Mouse (Mus musculus) liver, embryonic 13.5 days (tissue): ENCODE results near the gene Jpt2. TPM values are rescaled to one million over a fixed set of nuclear protein-coding genes. Genes with fewer than 3 reads are reported as not detected.

Source experiments
- ATAC-seq: fragments of 200-750 bp; cut with Nextera tagmentation; 2 replicates; pipeline ENCODE4 v1.8.0; 2017; ENCODE audit warnings: low read depth, mild to moderate bottlenecking, moderate number of reproducible peaks, moderate library complexity
- DNase-seq: peaks from one replicate; pipeline ENCODE4 v3.0.0; 2022
- H3K27ac ChIP-seq: fragments of 300-500 bp; sonication (generic); 2 replicates; pipeline ENCODE4 v1.5.1; 2015; ENCODE audit warnings: moderate library complexity, mild to moderate bottlenecking, inconsistent platforms
- H3K27me3 ChIP-seq: fragments of 300-500 bp; sonication (generic); 2 replicates; pipeline ENCODE4 v1.6.1; 2015; ENCODE audit warnings: mild to moderate bottlenecking, inconsistent platforms
- H3K36me3 ChIP-seq: fragments of 300-500 bp; sonication (generic); 2 replicates; pipeline ENCODE4 v1.6.1; 2015; ENCODE audit warnings: mild to moderate bottlenecking, inconsistent platforms
- H3K4me1 ChIP-seq: fragments of 300-500 bp; sonication (generic); replicated peaks from 2 replicates; pipeline ENCODE4 v1.6.1; 2015; ENCODE audit warnings: inconsistent platforms
- H3K4me2 ChIP-seq: fragments of 300-500 bp; sonication (generic); 2 replicates; pipeline ENCODE4 v1.6.1; 2015; ENCODE audit warnings: inconsistent platforms, mild to moderate bottlenecking, moderate library complexity
- H3K4me3 ChIP-seq: fragments of 300-500 bp; sonication (generic); replicated peaks from 2 replicates; pipeline ENCODE4 v1.5.1; 2015; ENCODE audit warnings: mild to moderate bottlenecking, inconsistent platforms
- H3K9ac ChIP-seq: fragments of 300-500 bp; sonication (generic); 2 replicates; pipeline ENCODE4 v1.6.1; 2015; ENCODE audit warnings: mild to moderate bottlenecking, inconsistent platforms
- H3K9me3 ChIP-seq: fragments of 300-500 bp; sonication (generic); replicated peaks from 2 replicates; pipeline ENCODE4 v1.6.1; 2016; ENCODE audit warnings: inconsistent platforms
- WGBS: fragments of 180-500 bp; shearing (Covaris S2); methylation state at CpG from one replicate; pipeline ENCODE4 v1.1.7; 2015; ENCODE audit not compliant: insufficient replicate concordance; 5-methylcytosine and 5-hydroxymethylcytosine counted together
- polyA plus RNA-seq: library from polyadenylated mRNA; unstranded; fragments of >200 nt; fragmentation: Nextera tagmentation; extraction: Ambion mirVana; gene quantifications from 2 replicates; pipeline ENCODE4 v1.2.1, GENCODE M21; 2015

Gene Jpt2
- polyA plus RNA-seq, 1 experiment from 2014 or later = 75.1 TPM

- Histone ChIP-seq H3K36me3 (peaks cover 73% of the 10 kb centered on the region), H3K4me1 (peaks cover 57% of the 10 kb centered on the region), H3K27ac (peak within 1 kb of the TSS; percentile 90), H3K9ac (peak within 1 kb of the TSS; percentile 95), H3K4me3 (peak within 1 kb of the TSS; percentile 95), H3K9me3 (no peaks in the 10 kb centered on the region), H3K27me3 (no peaks in the 10 kb centered on the region), H3K4me2 (peak within 1 kb of the TSS; percentile 96)
- DNase-seq (peak; percentile 70), ATAC-seq (peak; percentile 59)
- WGBS = under 1% methylated on average over 61 of the region's 62 CpGs
Measured at GRCm38 (mm10) chr17:24894995-24895547, 65.4 kb downstream of the Jpt2 start, which contains the start of the genes Eme2 and Mrps34. TSS of gene Eme2 (minus strand) at chr17:24895087. TSS of gene Mrps34 (plus strand) at chr17:24895116.

GRCm38 (mm10) chr17:24894061-24894994 lies 66.2 kb downstream of the Jpt2 start:
- DNase-seq = no peak
- WGBS = 6% methylated on average over 31 of the region's 31 CpGs
- Histone ChIP-seq H3K9ac (peak overlapping the region; percentile 95), H3K4me3 (peak overlapping the region; percentile 95), H3K27ac (peak overlapping the region; percentile 90), H3K4me2 (peak overlapping the region; percentile 96), H3K4me1 (peaks cover 62% of the 10 kb centered on the region), H3K27me3 (no peaks in the 10 kb centered on the region), H3K36me3 (peaks cover 73% of the 10 kb centered on the region), H3K9me3 (no peaks in the 10 kb centered on the region)
- ATAC-seq = peak; percentile 26

- ATAC-seq (no peak), DNase-seq (no peak)
- peak overlapping the region; percentile 95 for H3K4me3 ChIP-seq
- WGBS = 94% methylated on average over 2 of the region's 2 CpGs
- H3K9ac ChIP-seq = peak overlapping the region; percentile 95
- no peaks in the 10 kb centered on the region for H3K27me3 ChIP-seq
- H3K4me2 ChIP-seq = peak overlapping the region; percentile 96
- H3K9me3 ChIP-seq = no peaks in the 10 kb centered on the region
- H3K27ac ChIP-seq = 0 out of 2 replicates have a peak overlapping the region, but pooled peaks have one; percentile 90
- peaks cover 66% of the 10 kb centered on the region for H3K4me1 ChIP-seq
- H3K36me3 ChIP-seq = peaks cover 73% of the 10 kb centered on the region
Measured at GRCm38 (mm10) chr17:24893276-24893675, 67.2 kb downstream of the Jpt2 start.

- H3K4me1 ChIP-seq = peaks cover 66% of the 10 kb centered on the region
- 84% methylated on average over 12 of the region's 12 CpGs for WGBS
- peaks cover 68% of the 10 kb centered on the region for H3K36me3 ChIP-seq
Measured at GRCm38 (mm10) chr17:24892785-24893184, 67.7 kb downstream of the Jpt2 start.

GRCm38 (mm10) chr17:24891321-24891720 lies 69.2 kb downstream of the Jpt2 start:
- Histone ChIP-seq H3K9me3 (no peaks in the 10 kb centered on the region), H3K27me3 (no peaks in the 10 kb centered on the region), H3K4me1 (peaks cover 62% of the 10 kb centered on the region), H3K27ac (peak overlapping the region; percentile 48; the same call in 1 of the 2 replicates), H3K4me3 (no peak overlapping the region), H3K36me3 (peaks cover 57% of the 10 kb centered on the region), H3K4me2 (no peak overlapping the region), H3K9ac (no peak overlapping the region)
- WGBS = 87% methylated on average over 13 of the region's 13 CpGs
- DNase-seq = no peak
- no peak for ATAC-seq

More at GRCm38 (mm10) chr17:24892785-24893184, 67.7 kb downstream of the Jpt2 start:
- Histone ChIP-seq H3K9ac (no peak overlapping the region), H3K4me2 (no peak overlapping the region; the same call in 1 of the 2 replicates), H3K27ac (0 out of 2 replicates have a peak overlapping the region, but pooled peaks have one; percentile 1), H3K27me3 (no peaks in the 10 kb centered on the region), H3K4me3 (no peak overlapping the region), H3K9me3 (no peaks in the 10 kb centered on the region)
- DNase-seq (no peak), ATAC-seq (no peak)

GRCm38 (mm10) chr17:24890151-24891092 lies 70.1 kb downstream of the Jpt2 start:
- Histone ChIP-seq H3K4me3 (no peak overlapping the region), H3K27ac (peak overlapping the region; percentile 40), H3K4me2 (no peak overlapping the region), H3K27me3 (no peaks in the 10 kb centered on the region), H3K4me1 (peaks cover 57% of the 10 kb centered on the region), H3K36me3 (peaks cover 57% of the 10 kb centered on the region), H3K9me3 (no peaks in the 10 kb centered on the region), H3K9ac (0 out of 2 replicates have a peak overlapping the region, but pooled peaks have one; percentile 31)
- WGBS = 85% methylated on average over 19 of the region's 19 CpGs
- no peak for ATAC-seq
- DNase-seq = no peak

GRCm38 (mm10) chr17:24888862-24889261 lies 71.6 kb downstream of the Jpt2 start:
- H3K9ac ChIP-seq = peak overlapping the region; percentile 98; the same call in 1 of the 2 replicates
- H3K4me1 ChIP-seq = peaks cover 64% of the 10 kb centered on the region
- peak overlapping the region; percentile 99 for H3K4me3 ChIP-seq
- peak overlapping the region; percentile 93 for H3K27ac ChIP-seq
- H3K27me3 ChIP-seq = no peaks in the 10 kb centered on the region
- peak overlapping the region; percentile 93 for H3K4me2 ChIP-seq
- peaks cover 69% of the 10 kb centered on the region for H3K36me3 ChIP-seq
- 75% methylated on average over 3 of the region's 3 CpGs for WGBS
- DNase-seq (no peak), ATAC-seq (no peak)
- no peaks in the 10 kb centered on the region for H3K9me3 ChIP-seq

Other genes with a start within 250 kb of the Jpt2 start
- gene Rnf151, start 242.6 kb downstream of the Jpt2 start, polyA plus RNA-seq = 0.10 TPM in 1 of 2 replicates, not detected in the other
- 1,350 and 1,469 TPM in 2 replicates for gene Rps2, start 242.6 kb downstream of the Jpt2 start, polyA plus RNA-seq
- 206 and 216 TPM in 2 replicates for gene Ndufb10, start 236.2 kb downstream of the Jpt2 start, polyA plus RNA-seq
- gene Rpl3l, start 232.9 kb downstream of the Jpt2 start, polyA plus RNA-seq = 0.10 TPM in 1 of 2 replicates, not detected in the other
- gene Msrb1, start 224.0 kb downstream of the Jpt2 start, polyA plus RNA-seq = 21.3 and 21.8 TPM in 2 replicates
- not detected in 2 replicates for gene Hs3st6, start 207.7 kb downstream of the Jpt2 start, polyA plus RNA-seq
- gene Meiob, start 156.4 kb downstream of the Jpt2 start, polyA plus RNA-seq = 1.5 and 1.6 TPM in 2 replicates
- gene Hagh, start 120.5 kb downstream of the Jpt2 start, polyA plus RNA-seq = 79.5 and 83.1 TPM in 2 replicates
- gene Fahd1, start 110.3 kb downstream of the Jpt2 start, polyA plus RNA-seq = 34.6 and 34.9 TPM in 2 replicates
- 5.1 and 6.0 TPM in 2 replicates for gene Igfals, start 94.7 kb downstream of the Jpt2 start, polyA plus RNA-seq
- gene Nubp2, start 74.3 kb downstream of the Jpt2 start, polyA plus RNA-seq = 89.3 and 93.2 TPM in 2 replicates
- gene Spsb3, start 74.0 kb downstream of the Jpt2 start, polyA plus RNA-seq = 37.9 and 38.4 TPM in 2 replicates
- 13.8 and 14.6 TPM in 2 replicates for gene Eme2, start 65.6 kb downstream of the Jpt2 start, polyA plus RNA-seq
- gene Mrps34, start 65.6 kb downstream of the Jpt2 start, polyA plus RNA-seq = 84.2 TPM in 2 replicates
- 65.6 and 66.8 TPM in 2 replicates for gene Nme3, start 64.2 kb downstream of the Jpt2 start, polyA plus RNA-seq
- 7.6 and 8.6 TPM in 2 replicates for gene Mapk8ip3, start 23.7 kb downstream of the Jpt2 start, polyA plus RNA-seq
- gene Cramp1l, start 55.1 kb upstream of the Jpt2 start, polyA plus RNA-seq = 2.8 and 3.8 TPM in 2 replicates
- gene Ift140, start 55.4 kb upstream of the Jpt2 start, polyA plus RNA-seq = 94.4 and 99.3 TPM in 2 replicates
- 5.2 and 5.6 TPM in 2 replicates for gene Tmem204, start 122.9 kb upstream of the Jpt2 start, polyA plus RNA-seq
- 16.3 and 18.2 TPM in 2 replicates for gene Telo2, start 155.3 kb upstream of the Jpt2 start, polyA plus RNA-seq
- gene Ptx4, start 160.1 kb upstream of the Jpt2 start, polyA plus RNA-seq = 0.09 TPM in 1 of 2 replicates, not detected in the other
- 9.1 and 12.8 TPM in 2 replicates for gene Clcn7, start 172.7 kb upstream of the Jpt2 start, polyA plus RNA-seq
- gene Ccdc154, start 201.8 kb upstream of the Jpt2 start, polyA plus RNA-seq = not detected in 2 replicates
- not detected in 2 replicates for gene Gm38655, start 214.8 kb upstream of the Jpt2 start, polyA plus RNA-seq
- gene BC003965, start 223.9 kb upstream of the Jpt2 start, polyA plus RNA-seq = 23.8 and 27.3 TPM in 2 replicates
- 14.4 and 18.0 TPM in 2 replicates for gene Unkl, start 227.7 kb upstream of the Jpt2 start, polyA plus RNA-seq